26 mouse cellular contexts compared by ENCODE assay signal in the genomic region with DNA sequence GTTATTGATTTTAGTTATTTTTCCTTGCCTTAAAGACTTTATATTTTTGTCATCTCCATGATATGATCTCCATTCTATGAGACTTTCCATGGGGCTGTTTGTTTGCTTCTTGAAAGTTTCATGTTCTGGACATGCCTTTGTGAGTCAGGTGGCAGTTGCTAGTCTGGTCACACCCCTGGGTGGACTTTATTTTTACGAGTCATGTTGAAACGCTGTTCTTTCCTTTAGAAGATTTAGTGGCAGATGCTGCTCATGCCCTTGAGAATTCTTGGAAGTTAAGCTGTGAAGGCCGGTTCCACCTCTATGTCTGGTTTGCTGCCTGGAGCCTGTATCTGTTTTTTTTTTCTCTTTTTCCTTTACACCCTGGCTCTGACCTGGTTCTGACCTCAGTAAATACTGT. TPM values are rescaled to one million over a fixed set of nuclear protein-coding genes. Genes with fewer than 3 reads are reported as not detected.
DNase-seq lines count a peak whose midpoint lies in the region; ATAC-seq and TF ChIP-seq lines count a peak whose summit lies in the region.
"Had no signal": no experiment of that assay in that cellular context is flagged by ENCODE, and none has a peak within 500 bp of the region (broad histone marks: within the 10 kb centered on the region; RNA-seq: fewer than 3 reads in every experiment).

No protein-coding gene starts in this region.

- peak; percentile 12 for DNase-seq in adrenal gland, adult 8-10 months
- no peak for DNase-seq in adrenal gland, postnatal 25 days
- DNase-seq in adrenal gland, postnatal 14 days: peak; percentile 8
- peak; percentile 30 for DNase-seq in fat pad, adult 2 months (ENCODE audit: extremely low read depth, low read depth, low spot score)
- DNase-seq in stomach, postnatal 0 days (ENCODE audit: low spot score): no peak
- DNase-seq in cerebellum, adult 11-12 months: no peak
- DNase-seq in forebrain, embryonic 11.5 days (ENCODE audit: low spot score): no peak
- DNase-seq: cerebellum, adult 11 months; cerebellum, adult 8-10 months; cerebellum, postnatal 14 days; gastrocnemius, postnatal 10 days; gastrocnemius, postnatal 36 days; heart, adult 11 months; heart, postnatal 10 days; heart, postnatal 36 days; kidney, adult 11 months; kidney, adult 8-10 months had no signal

- H3K4me2 ChIP-seq in stomach, postnatal 0 days (replicated peaks; ENCODE audit: low read depth): no peak overlapping the region
- no peak overlapping the region for H3K4me2 ChIP-seq in forebrain, embryonic 11.5 days (ENCODE audit: low read depth, low read length, severe bottlenecking)
- H3K4me2 ChIP-seq: forebrain, embryonic 12.5 days; forebrain, embryonic 15.5 days; heart, embryonic 12.5 days; heart, embryonic 15.5 days; hindbrain, embryonic 13.5 days; intestine, embryonic 15.5 days had no signal

- WGBS in stomach, postnatal 0 days: 35% methylated on average over 3 of the region's 3 CpGs
- 90% methylated on average over 3 of the region's 3 CpGs for WGBS in forebrain, embryonic 11.5 days

- no peak overlapping the region for H3K4me3 ChIP-seq in stomach, postnatal 0 days (ENCODE audit: low read depth, low read length)
- H3K4me3 ChIP-seq in forebrain, embryonic 11.5 days (ENCODE audit: low read depth, low read length): no peak overlapping the region
- H3K4me3 ChIP-seq: forebrain, embryonic 12.5 days; forebrain, embryonic 15.5 days; heart, embryonic 12.5 days; heart, embryonic 15.5 days; hindbrain, embryonic 10.5 days; hindbrain, embryonic 13.5 days; intestine, embryonic 15.5 days had no signal

- TF ChIP-seq CTCF in stomach, postnatal 0 days (IDR thresholded peaks at IDR 0.05; ENCODE audit: low read depth): no peak

- ATAC-seq in stomach, postnatal 0 days (ENCODE audit: low FRiP score, low TSS enrichment): peak; percentile 51; the same call in 1 of the 2 replicates
- no peak for ATAC-seq in forebrain, embryonic 11.5 days (replicated peaks; ENCODE audit: low FRiP score)
- ATAC-seq: activated CD4-positive, CD25-positive, alpha-beta regulatory T cell, adult 4 months; forebrain, embryonic 15.5 days; hindbrain, embryonic 16.5 days; intestine, embryonic 15.5 days had no signal

- no peaks in the 10 kb centered on the region for H3K27me3 ChIP-seq in stomach, postnatal 0 days (ENCODE audit: control insufficient read depth, insufficient read depth, low read length)
- H3K27me3 ChIP-seq in forebrain, embryonic 11.5 days (ENCODE audit: control insufficient read depth, insufficient read depth, low read length): no peaks in the 10 kb centered on the region
- H3K27me3 ChIP-seq: forebrain, embryonic 12.5 days; forebrain, embryonic 15.5 days; heart, embryonic 12.5 days; heart, embryonic 15.5 days; hindbrain, embryonic 13.5 days; intestine, embryonic 15.5 days had no signal

- H3K9me3 ChIP-seq in stomach, postnatal 0 days (ENCODE audit: control insufficient read depth, low read length): no peaks in the 10 kb centered on the region
- no peaks in the 10 kb centered on the region for H3K9me3 ChIP-seq in forebrain, embryonic 11.5 days (ENCODE audit: control insufficient read depth, low read length)
- H3K9me3 ChIP-seq: forebrain, embryonic 12.5 days; forebrain, embryonic 15.5 days; heart, embryonic 12.5 days; heart, embryonic 15.5 days; hindbrain, embryonic 13.5 days; intestine, embryonic 15.5 days had no signal

- no peak overlapping the region; the same call in 1 of the 2 replicates for H3K27ac ChIP-seq in stomach, postnatal 0 days (replicated peaks)
- no peak overlapping the region for H3K27ac ChIP-seq in forebrain, embryonic 11.5 days (ENCODE audit: low read depth, low read length)
- H3K27ac ChIP-seq: forebrain, embryonic 12.5 days; forebrain, embryonic 15.5 days; heart, embryonic 15.5 days; hindbrain, embryonic 10.5 days; hindbrain, embryonic 13.5 days; intestine, embryonic 15.5 days had no signal

- no peak overlapping the region for H3K9ac ChIP-seq in stomach, postnatal 0 days (ENCODE audit: low read length)
- H3K9ac ChIP-seq in forebrain, embryonic 11.5 days (ENCODE audit: low read length): no peak overlapping the region
- H3K9ac ChIP-seq: forebrain, embryonic 12.5 days; forebrain, embryonic 15.5 days; heart, embryonic 12.5 days; heart, embryonic 15.5 days; hindbrain, embryonic 13.5 days; intestine, embryonic 15.5 days had no signal

- H3K36me3 ChIP-seq in stomach, postnatal 0 days (ENCODE audit: control insufficient read depth, insufficient read depth, low read length): no peaks in the 10 kb centered on the region
- H3K36me3 ChIP-seq in forebrain, embryonic 11.5 days (ENCODE audit: control insufficient read depth, insufficient read depth, low read length): no peaks in the 10 kb centered on the region
- H3K36me3 ChIP-seq: forebrain, embryonic 12.5 days; forebrain, embryonic 15.5 days; heart, embryonic 12.5 days; heart, embryonic 15.5 days; hindbrain, embryonic 10.5 days; hindbrain, embryonic 13.5 days; intestine, embryonic 15.5 days had no signal

- no peak for TF ChIP-seq EP300 in stomach, postnatal 0 days (optimal IDR thresholded peaks at IDR 0.05)

- no peaks in the 10 kb centered on the region for H3K4me1 ChIP-seq in stomach, postnatal 0 days (replicated peaks; ENCODE audit: control insufficient read depth, insufficient read depth)
- no peaks in the 10 kb centered on the region for H3K4me1 ChIP-seq in forebrain, embryonic 11.5 days (replicated peaks; ENCODE audit: control insufficient read depth, insufficient read depth, low read length)
- H3K4me1 ChIP-seq: forebrain, embryonic 12.5 days; forebrain, embryonic 15.5 days; heart, embryonic 15.5 days; hindbrain, embryonic 10.5 days; hindbrain, embryonic 13.5 days; intestine, embryonic 15.5 days had no signal

RNA-seq across cellular contexts. Expression of a gene that starts 43.9 kb away (rescaled TPM):
- total RNA-seq in adrenal gland, adult 8-10 months (2022): 10 to 100 TPM; 16.2 to 65.4 (median 27.5) TPM
- 21.9 and 25.6 TPM in 2 replicates for total RNA-seq in adrenal gland, postnatal 25 days (2021)
- 52.2 and 71.6 TPM in 2 replicates for total RNA-seq in adrenal gland, postnatal 14 days (2021)
- polyA plus RNA-seq in stomach, postnatal 0 days (2015; fragmentation: Nextera tagmentation; extraction: Ambion mirVana): 106 and 110 TPM in 2 replicates
- not detected in 2 replicates for polyA plus RNA-seq in forebrain, embryonic 11.5 days (2014; fragmentation: Nextera tagmentation; extraction: Ambion mirVana)
- polyA plus RNA-seq: activated CD4-positive, CD25-positive, alpha-beta regulatory T cell, adult 4 months; heart, embryonic 12.5 days; heart, embryonic 15.5 days; hindbrain, embryonic 10.5 days had no signal

Comparison
In these comparisons a context has a peak if more than half of its experiments do, and no peak if none do; other contexts are left out.
1. DNase-seq: peak in adrenal gland, adult 8-10 months (single experiment), adrenal gland, postnatal 14 days (single experiment) and fat pad, adult 2 months (single experiment); none in adrenal gland, postnatal 25 days (single experiment), stomach, postnatal 0 days (single experiment), cerebellum, adult 11-12 months (single experiment) and forebrain, embryonic 11.5 days (single experiment).